Mouse (Mus musculus) midbrain, postnatal 0 days (tissue): ENCODE measurements around the gene Mon2. TPM values are rescaled to one million over a fixed set of nuclear protein-coding genes. Genes with fewer than 3 reads are reported as not detected.

Experiments
- ATAC-seq: fragments of 200-750 bp; cut with Nextera tagmentation; 2 replicates; pipeline ENCODE4 v1.8.0; 2017; ENCODE audit warnings: moderate number of reproducible peaks, mild to moderate bottlenecking, moderate TSS enrichment, moderate library complexity; ENCODE audit not compliant: low FRiP score
- DNase-seq: peaks from one replicate; pipeline ENCODE4 v3.0.0-alpha.2; 2015; ENCODE audit warnings: low spot score
- H3K27ac ChIP-seq: fragments of 300-500 bp; sonication (generic); 2 replicates; pipeline ENCODE4 v1.5.1; 2014; ENCODE audit warnings: low read depth, mild to moderate bottlenecking, low read length, mixed read lengths
- H3K27me3 ChIP-seq: fragments of 300-500 bp; sonication (generic); 2 replicates; pipeline ENCODE4 v1.6.1; 2014; ENCODE audit warnings: low read length, control low read depth, mixed read lengths; ENCODE audit not compliant: insufficient read depth
- H3K36me3 ChIP-seq: fragments of 300-500 bp; sonication (generic); 2 replicates; pipeline ENCODE4 v1.6.1; 2014; ENCODE audit warnings: low read length, control low read depth, mixed read lengths; ENCODE audit not compliant: insufficient read depth
- H3K4me1 ChIP-seq: fragments of 300-500 bp; sonication (generic); 2 replicates; pipeline ENCODE4 v1.6.1; 2014; ENCODE audit warnings: mild to moderate bottlenecking, control low read depth, antibody characterized with exemption, low read length, mixed read lengths; ENCODE audit not compliant: insufficient read depth
- H3K4me2 ChIP-seq: fragments of 300-500 bp; sonication (generic); 2 replicates; pipeline ENCODE4 v1.6.1; 2014; ENCODE audit warnings: low read depth, mild to moderate bottlenecking, low read length, mixed read lengths; ENCODE audit not compliant: poor library complexity, severe bottlenecking
- H3K4me3 ChIP-seq: fragments of 300-500 bp; sonication (generic); 2 replicates; pipeline ENCODE4 v1.5.1; 2014; ENCODE audit warnings: low read depth, mild to moderate bottlenecking, low read length, moderate library complexity
- H3K9ac ChIP-seq: fragments of 300-500 bp; sonication (generic); replicated peaks from 2 replicates; pipeline ENCODE4 v1.6.1; 2014; ENCODE audit warnings: mild to moderate bottlenecking, low read length, moderate library complexity, mixed read lengths; ENCODE audit not compliant: poor library complexity, severe bottlenecking
- H3K9me3 ChIP-seq: fragments of 300-500 bp; sonication (generic); 2 replicates; pipeline ENCODE4 v1.6.1; 2016; ENCODE audit warnings: low read length, control low read depth
- CTCF ChIP-seq: IDR thresholded peaks from 2 replicates; pipeline ENCODE4 v1.5.1; 2016; ENCODE audit warnings: antibody characterized with exemption, mild to moderate bottlenecking
- WGBS: fragments of 180-500 bp; shearing (Covaris S2); extraction: QIAGEN DNeasy Blood & Tissue Kit; methylation state at CpG from one replicate; pipeline ENCODE4 v1.1.7; 2014; 5-methylcytosine and 5-hydroxymethylcytosine counted together
- polyA plus RNA-seq: library from polyadenylated mRNA; unstranded; fragments of >200 nt; fragmentation: Nextera tagmentation; extraction: Ambion mirVana; gene quantifications from 2 replicates; pipeline ENCODE4 v1.2.1, GENCODE M21; 2015
- total RNA-seq: library from RNA; depleted of rRNA; stranded (reverse); fragments of >200 nt; gene quantifications from 2 replicates; pipeline ENCODE4 v1.2.3, GENCODE M21; 2014

The Mon2 gene
- total and polyA plus RNA-seq, 2 experiments from 2014 or later = 16.8 to 46.0 TPM

DNA sequence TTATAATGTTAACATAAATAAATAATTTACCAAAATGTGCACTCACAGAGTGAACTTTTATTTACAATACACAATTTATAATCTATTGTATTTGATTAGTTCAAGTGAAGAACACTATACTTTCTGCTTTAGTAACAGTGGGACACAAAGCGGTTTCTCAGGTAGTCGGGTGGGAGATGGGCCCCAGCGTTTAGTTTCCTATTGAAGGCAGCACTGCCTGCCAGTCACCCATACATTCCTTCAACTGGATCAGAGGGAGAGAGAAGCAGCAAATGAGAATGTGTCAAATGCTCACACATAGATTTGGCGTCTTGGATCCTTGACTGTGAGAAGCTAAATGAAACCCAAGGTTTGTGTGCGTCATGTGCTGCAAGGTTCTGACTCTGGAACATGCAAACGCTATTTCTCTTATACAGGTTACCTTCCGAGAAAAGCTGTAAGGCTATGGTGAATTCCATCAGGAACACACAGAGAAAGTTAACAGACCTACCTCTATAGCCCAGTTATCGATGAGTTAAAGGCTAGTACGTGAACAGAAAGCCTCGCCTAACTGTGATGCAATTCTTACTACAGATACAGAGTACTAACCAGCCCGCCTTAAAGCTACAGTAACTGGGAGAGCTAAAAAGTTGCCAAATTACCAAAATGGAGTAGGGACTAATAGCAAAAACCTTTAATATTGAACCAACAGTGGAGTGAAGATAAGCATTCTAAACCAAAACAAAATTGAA lies 35.9 kb upstream of the Mon2 start:
- no peak for DNase-seq
- H3K4me2 ChIP-seq = no peak overlapping the region
- TF ChIP-seq CTCF = no peak
- no peak for ATAC-seq
- H3K9ac ChIP-seq = no peak overlapping the region
- WGBS = 89% methylated on average over 11 of the region's 11 CpGs
- H3K27me3 ChIP-seq = no peaks in the 10 kb centered on the region
- H3K4me1 ChIP-seq = no peaks in the 10 kb centered on the region
- H3K9me3 ChIP-seq = no peaks in the 10 kb centered on the region
- no peak overlapping the region for H3K4me3 ChIP-seq
- H3K36me3 ChIP-seq = peaks cover 29% of the 10 kb centered on the region
- H3K27ac ChIP-seq = no peak overlapping the region

DNA sequence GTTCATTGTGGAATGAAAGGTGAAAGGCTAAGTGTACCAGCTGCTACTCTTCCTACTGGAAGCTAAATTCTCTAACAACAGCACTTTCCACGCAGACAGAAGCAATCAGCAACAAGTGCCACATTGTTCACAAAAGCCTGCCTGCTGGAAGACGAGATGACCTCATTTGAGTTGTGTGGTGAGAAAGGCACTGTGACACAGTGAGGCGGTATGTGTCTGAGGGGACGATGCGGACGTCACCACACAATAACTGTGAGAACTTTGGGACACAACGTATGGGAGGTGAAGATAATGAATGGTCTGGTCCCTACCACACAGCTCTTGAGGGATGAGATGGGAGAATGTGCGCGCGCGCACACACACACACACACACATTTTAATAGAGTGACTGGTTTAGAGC lies 34.2 kb upstream of the Mon2 start:
- no peaks in the 10 kb centered on the region for H3K9me3 ChIP-seq
- H3K9ac ChIP-seq = no peak overlapping the region
- no peak overlapping the region for H3K27ac ChIP-seq
- 72% methylated on average over 11 of the region's 11 CpGs for WGBS
- DNase-seq = no peak
- no peaks in the 10 kb centered on the region for H3K4me1 ChIP-seq
- H3K36me3 ChIP-seq = peaks cover 17% of the 10 kb centered on the region
- no peak overlapping the region for H3K4me3 ChIP-seq
- H3K27me3 ChIP-seq = no peaks in the 10 kb centered on the region
- ATAC-seq = no peak
- no peak overlapping the region for H3K4me2 ChIP-seq
- TF ChIP-seq CTCF = no peak

- no peaks in the 10 kb centered on the region for H3K9me3 ChIP-seq
- 82% methylated on average over 1 of the region's 1 CpGs for WGBS
- H3K27ac ChIP-seq = no peak overlapping the region
- H3K9ac ChIP-seq = no peak overlapping the region
- no peak for TF ChIP-seq CTCF
- H3K27me3 ChIP-seq = no peaks in the 10 kb centered on the region
- no peak for DNase-seq
- no peak overlapping the region for H3K4me2 ChIP-seq
- peaks cover 10% of the 10 kb centered on the region; the same call in 1 of the 2 replicates for H3K36me3 ChIP-seq
- H3K4me3 ChIP-seq = no peak overlapping the region
- ATAC-seq = no peak
- H3K4me1 ChIP-seq = no peaks in the 10 kb centered on the region
Observed at GRCm38 (mm10) chr10:123108527-123108926, 32.2 kb upstream of the Mon2 start.

GRCm38 (mm10) chr10:123108121-123108520 lies 31.8 kb upstream of the Mon2 start:
- Histone ChIP-seq H3K27me3 (no peaks in the 10 kb centered on the region), H3K27ac (no peak overlapping the region), H3K4me1 (no peaks in the 10 kb centered on the region), H3K9ac (no peak overlapping the region), H3K4me2 (no peak overlapping the region), H3K36me3 (peaks cover 6% of the 10 kb centered on the region; the same call in 1 of the 2 replicates), H3K4me3 (no peak overlapping the region), H3K9me3 (no peaks in the 10 kb centered on the region)
- no peak for TF ChIP-seq CTCF
- ATAC-seq = no peak
- no peak for DNase-seq
- 89% methylated on average over 5 of the region's 5 CpGs for WGBS

GRCm38 (mm10) chr10:123101303-123101702 lies 25.0 kb upstream of the Mon2 start:
- TF ChIP-seq CTCF = no peak
- Histone ChIP-seq H3K9ac (no peak overlapping the region), H3K27me3 (no peaks in the 10 kb centered on the region), H3K27ac (no peak overlapping the region), H3K4me2 (no peak overlapping the region), H3K4me1 (no peaks in the 10 kb centered on the region), H3K36me3 (no peaks in the 10 kb centered on the region), H3K9me3 (no peaks in the 10 kb centered on the region), H3K4me3 (no peak overlapping the region)
- no peak for DNase-seq
- ATAC-seq = no peak
- 92% methylated on average over 1 of the region's 1 CpGs for WGBS

DNA sequence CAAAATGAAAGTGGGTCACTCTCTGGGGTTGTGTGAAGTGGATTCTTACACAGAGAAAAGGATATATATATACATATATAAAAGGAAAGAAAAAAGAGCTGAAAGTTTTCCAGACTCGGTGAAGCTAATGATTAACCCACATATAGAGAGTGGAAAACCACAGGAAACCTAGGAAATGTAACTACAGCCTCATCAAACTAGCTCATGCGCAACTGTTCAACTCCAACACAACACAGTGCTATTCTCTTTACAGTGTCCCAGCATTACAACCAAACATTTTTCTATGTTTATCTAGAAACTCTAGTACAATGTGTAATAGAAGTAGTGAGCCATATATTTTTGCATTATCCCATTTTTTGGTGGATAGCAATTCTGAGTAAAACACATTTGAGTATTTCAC lies 24.3 kb upstream of the Mon2 start:
- Histone ChIP-seq H3K4me3 (no peak overlapping the region), H3K9me3 (no peaks in the 10 kb centered on the region), H3K4me2 (no peak overlapping the region), H3K4me1 (no peaks in the 10 kb centered on the region), H3K27me3 (no peaks in the 10 kb centered on the region), H3K36me3 (no peaks in the 10 kb centered on the region), H3K27ac (no peak overlapping the region), H3K9ac (no peak overlapping the region)
- no peak for TF ChIP-seq CTCF
- whole genome bisulfite sequencing = 88% methylated on average over 2 of the region's 2 CpGs
- no peak for ATAC-seq
- no peak for DNase-seq
